Mouse (Mus musculus): ENCODE data around the gene Rplp0.

GRCm38 (mm10) chr5:115524471-115524870 lies 34.8 kb upstream of the Rplp0 start:
- TF ChIP-seq CTCF (IDR thresholded peaks at IDR 0.05; ENCODE audit: extremely low read depth, insufficient read depth, low read length) = no peak
- TF ChIP-seq POLR2A (IDR thresholded peaks at IDR 0.05; ENCODE audit: extremely low read depth, insufficient read depth, low read length) = no peak
